Mouse (Mus musculus): ENCODE data around the gene Qtrt1. TPM values are rescaled to one million over a fixed set of nuclear protein-coding genes. Genes with fewer than 3 reads are reported as not detected.

Gene Qtrt1
- polyA plus RNA-seq (2014; fragmentation: Illumina TruSeq; extraction: RNeasy Lipid Tissue Mini Kit (QIAGEN cat#74804); ENCODE audit: low read depth, low replicate concordance) = 12.9 TPM

DNA sequence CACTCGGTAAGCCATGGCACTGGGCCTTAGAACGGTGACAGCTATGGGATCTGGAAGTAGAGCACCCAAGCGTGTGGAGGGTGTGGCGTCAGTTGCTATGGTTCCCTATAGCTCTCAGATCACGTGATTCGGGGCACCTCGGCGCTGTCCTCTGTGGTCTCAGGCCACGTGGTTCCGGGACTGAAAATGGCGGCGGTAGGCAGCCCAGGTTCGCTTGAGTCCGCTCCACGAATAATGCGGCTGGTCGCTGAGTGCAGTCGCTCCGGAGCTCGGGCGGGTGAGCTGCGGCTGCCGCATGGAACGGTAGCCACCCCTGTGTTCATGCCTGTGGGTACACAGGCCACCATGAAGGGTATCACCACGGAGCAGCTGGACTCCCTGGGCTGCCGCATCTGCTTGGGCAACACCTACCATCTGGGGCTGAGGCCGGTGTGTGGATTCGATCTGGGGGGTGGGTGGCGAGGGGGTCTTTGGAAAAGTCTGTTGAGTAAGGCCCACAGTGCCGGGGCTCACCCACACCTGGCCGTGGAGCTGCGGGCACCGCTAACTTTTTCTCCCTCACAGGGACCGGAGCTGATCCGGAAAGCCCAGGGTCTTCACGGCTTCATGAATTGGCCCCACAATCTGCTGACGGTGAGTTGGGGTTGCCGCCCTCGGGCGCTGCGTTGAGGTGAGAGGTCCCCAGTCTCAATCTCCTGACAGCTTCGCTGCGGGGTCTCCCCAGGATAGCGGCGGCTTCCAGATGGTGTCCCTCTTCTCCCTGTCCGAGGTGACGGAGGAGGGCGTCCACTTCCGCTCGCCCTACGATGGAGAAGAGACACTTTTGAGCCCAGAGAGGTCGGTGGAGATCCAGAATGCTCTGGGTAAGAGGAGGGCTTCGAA is at the start of gene Qtrt1:
Gene Qtrt1 (plus strand): TSS at position 169 of the 882 bp plus-strand sequence.

DNA sequence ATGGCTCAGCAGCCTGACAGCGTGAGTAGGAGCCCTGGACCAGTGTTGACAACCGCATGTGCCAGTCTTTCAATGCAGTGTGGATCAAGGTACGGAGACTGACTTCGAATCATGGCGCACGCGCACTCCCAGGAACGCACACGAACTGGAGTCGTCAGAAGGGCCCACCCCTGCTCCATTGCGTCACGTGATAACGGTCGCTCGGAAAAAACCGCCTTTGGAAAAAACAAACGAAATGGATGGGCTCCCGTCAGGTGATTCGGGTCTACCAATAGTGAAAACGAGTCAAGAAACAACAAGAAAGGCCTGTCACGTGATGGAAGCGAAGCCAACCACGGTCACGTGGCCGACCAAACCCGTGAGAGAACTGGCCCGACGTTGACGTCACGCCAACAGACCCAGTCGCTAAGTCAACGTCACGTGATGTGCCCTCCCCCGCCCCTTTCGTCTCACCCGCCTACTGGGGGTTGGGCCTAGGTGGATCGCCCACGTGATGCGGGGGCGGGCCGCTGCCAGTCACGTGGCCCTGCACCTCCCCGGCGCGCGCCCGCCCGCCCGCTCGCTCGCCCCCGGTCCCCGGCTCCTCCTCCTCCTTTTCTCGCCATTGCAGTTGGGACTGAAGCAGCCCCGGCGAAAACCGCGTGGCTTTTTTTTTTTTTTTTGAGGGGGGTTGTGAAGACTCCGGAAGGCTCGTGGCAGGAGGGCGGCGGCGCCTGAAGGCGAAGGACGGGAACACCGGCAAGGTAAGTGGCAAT is 44.1 kb upstream of the Qtrt1 start, which contains the start of gene Ilf3:
Gene Ilf3 (plus strand): TSS at position 515 of the 755 bp plus-strand sequence.

DNA sequence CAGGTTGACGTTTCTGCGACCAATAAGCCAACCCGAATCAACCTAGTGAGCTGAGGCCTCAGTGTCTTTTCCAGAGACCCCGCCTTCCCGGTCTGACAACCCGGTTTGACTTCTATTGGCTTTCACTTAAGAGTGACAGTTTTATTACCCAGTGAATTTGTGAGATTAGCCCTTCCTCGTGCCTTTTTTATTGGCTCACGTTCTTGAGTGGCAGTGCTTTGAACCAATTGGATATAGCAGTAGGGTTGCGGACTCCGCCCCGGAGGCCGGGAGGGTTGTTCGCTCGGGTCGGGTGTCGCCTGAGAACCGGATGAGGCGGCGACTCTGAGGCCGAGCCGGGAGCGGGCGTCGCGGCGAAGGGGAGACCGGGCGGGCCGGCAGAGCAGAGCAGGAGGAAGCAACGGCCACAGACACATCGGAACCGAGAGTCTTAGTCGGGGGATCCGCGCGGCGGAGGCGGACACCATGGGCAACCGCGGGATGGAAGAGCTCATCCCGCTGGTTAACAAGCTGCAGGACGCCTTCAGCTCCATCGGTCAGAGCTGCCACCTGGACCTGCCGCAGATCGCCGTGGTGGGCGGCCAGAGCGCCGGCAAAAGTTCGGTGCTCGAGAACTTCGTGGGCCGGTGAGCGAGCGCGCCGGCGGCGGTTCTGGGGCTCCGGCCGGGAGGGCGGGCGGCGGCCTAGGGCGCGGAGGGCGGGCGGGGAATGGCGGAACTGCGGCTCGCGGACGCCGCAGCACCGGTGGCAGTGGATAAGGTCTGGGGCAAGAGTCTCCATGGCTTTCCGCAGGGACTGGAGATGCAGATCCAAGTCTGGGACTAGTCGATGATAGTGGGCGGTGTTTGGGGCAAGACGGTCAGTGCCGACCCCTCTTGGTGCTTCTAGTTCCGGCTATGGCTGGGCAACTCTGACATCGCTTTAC is 13.3 kb downstream of the Qtrt1 start, which contains the start of gene Dnm2:
Gene Dnm2 (plus strand): TSS at position 278 of the 925 bp plus-strand sequence.

Other genes starting within 250 kb of the Qtrt1 start
- gene Pde4a, start 246.1 kb upstream of the Qtrt1 start, polyA plus RNA-seq (2014; fragmentation: Illumina TruSeq; extraction: RNeasy Lipid Tissue Mini Kit (QIAGEN cat#74804); ENCODE audit: low read depth, low replicate concordance) = 46.1 TPM
- 35.8 TPM for gene Keap1, start 172.5 kb upstream of the Qtrt1 start, polyA plus RNA-seq (2014; fragmentation: Illumina TruSeq; extraction: RNeasy Lipid Tissue Mini Kit (QIAGEN cat#74804); ENCODE audit: low read depth, low replicate concordance)
- 0.97 TPM for gene S1pr5, start 163.4 kb upstream of the Qtrt1 start, polyA plus RNA-seq (2014; fragmentation: Illumina TruSeq; extraction: RNeasy Lipid Tissue Mini Kit (QIAGEN cat#74804); ENCODE audit: low read depth, low replicate concordance)
- gene Atg4d, start 146.5 kb upstream of the Qtrt1 start, polyA plus RNA-seq (2014; fragmentation: Illumina TruSeq; extraction: RNeasy Lipid Tissue Mini Kit (QIAGEN cat#74804); ENCODE audit: low read depth, low replicate concordance) = 51.7 TPM
- gene Kri1, start 123.9 kb upstream of the Qtrt1 start, polyA plus RNA-seq (2014; fragmentation: Illumina TruSeq; extraction: RNeasy Lipid Tissue Mini Kit (QIAGEN cat#74804); ENCODE audit: low read depth, low replicate concordance) = 22.2 TPM
- 21.9 TPM for gene Cdkn2d, start 120.4 kb upstream of the Qtrt1 start, polyA plus RNA-seq (2014; fragmentation: Illumina TruSeq; extraction: RNeasy Lipid Tissue Mini Kit (QIAGEN cat#74804); ENCODE audit: low read depth, low replicate concordance)
- gene Ap1m2, start 99.5 kb upstream of the Qtrt1 start, polyA plus RNA-seq (2014; fragmentation: Illumina TruSeq; extraction: RNeasy Lipid Tissue Mini Kit (QIAGEN cat#74804); ENCODE audit: low read depth, low replicate concordance) = not detected
- 78.8 TPM for gene Slc44a2, start 91.1 kb upstream of the Qtrt1 start, polyA plus RNA-seq (2014; fragmentation: Illumina TruSeq; extraction: RNeasy Lipid Tissue Mini Kit (QIAGEN cat#74804); ENCODE audit: low read depth, low replicate concordance)
- 26.8 TPM for gene Ilf3, start 44.0 kb upstream of the Qtrt1 start, polyA plus RNA-seq (2014; fragmentation: Illumina TruSeq; extraction: RNeasy Lipid Tissue Mini Kit (QIAGEN cat#74804); ENCODE audit: low read depth, low replicate concordance)
- gene Dnm2, start 13.1 kb downstream of the Qtrt1 start, polyA plus RNA-seq (2014; fragmentation: Illumina TruSeq; extraction: RNeasy Lipid Tissue Mini Kit (QIAGEN cat#74804); ENCODE audit: low read depth, low replicate concordance) = 57.1 TPM
- 47.0 TPM for gene Tmed1, start 98.4 kb downstream of the Qtrt1 start, polyA plus RNA-seq (2014; fragmentation: Illumina TruSeq; extraction: RNeasy Lipid Tissue Mini Kit (QIAGEN cat#74804); ENCODE audit: low read depth, low replicate concordance)
- 1.2 TPM for gene AB124611, start 114.3 kb downstream of the Qtrt1 start, polyA plus RNA-seq (2014; fragmentation: Illumina TruSeq; extraction: RNeasy Lipid Tissue Mini Kit (QIAGEN cat#74804); ENCODE audit: low read depth, low replicate concordance)
- 49.9 TPM for gene Carm1, start 135.1 kb downstream of the Qtrt1 start, polyA plus RNA-seq (2014; fragmentation: Illumina TruSeq; extraction: RNeasy Lipid Tissue Mini Kit (QIAGEN cat#74804); ENCODE audit: low read depth, low replicate concordance)
- gene Timm29, start 180.9 kb downstream of the Qtrt1 start, polyA plus RNA-seq (2014; fragmentation: Illumina TruSeq; extraction: RNeasy Lipid Tissue Mini Kit (QIAGEN cat#74804); ENCODE audit: low read depth, low replicate concordance) = 53.5 TPM
- 6.8 TPM for gene Yipf2, start 181.0 kb downstream of the Qtrt1 start, polyA plus RNA-seq (2014; fragmentation: Illumina TruSeq; extraction: RNeasy Lipid Tissue Mini Kit (QIAGEN cat#74804); ENCODE audit: low read depth, low replicate concordance)
- gene Smarca4, start 204.3 kb downstream of the Qtrt1 start, polyA plus RNA-seq (2014; fragmentation: Illumina TruSeq; extraction: RNeasy Lipid Tissue Mini Kit (QIAGEN cat#74804); ENCODE audit: low read depth, low replicate concordance) = 29.6 TPM